Mouse (Mus musculus) heart, adult 11 months (tissue): Measurements from ENCODE around the gene Gp5.

Source experiments
- DNase-seq: peaks from one replicate; pipeline ENCODE4 v3.0.0; 2022

Gp5 gene

DNA sequence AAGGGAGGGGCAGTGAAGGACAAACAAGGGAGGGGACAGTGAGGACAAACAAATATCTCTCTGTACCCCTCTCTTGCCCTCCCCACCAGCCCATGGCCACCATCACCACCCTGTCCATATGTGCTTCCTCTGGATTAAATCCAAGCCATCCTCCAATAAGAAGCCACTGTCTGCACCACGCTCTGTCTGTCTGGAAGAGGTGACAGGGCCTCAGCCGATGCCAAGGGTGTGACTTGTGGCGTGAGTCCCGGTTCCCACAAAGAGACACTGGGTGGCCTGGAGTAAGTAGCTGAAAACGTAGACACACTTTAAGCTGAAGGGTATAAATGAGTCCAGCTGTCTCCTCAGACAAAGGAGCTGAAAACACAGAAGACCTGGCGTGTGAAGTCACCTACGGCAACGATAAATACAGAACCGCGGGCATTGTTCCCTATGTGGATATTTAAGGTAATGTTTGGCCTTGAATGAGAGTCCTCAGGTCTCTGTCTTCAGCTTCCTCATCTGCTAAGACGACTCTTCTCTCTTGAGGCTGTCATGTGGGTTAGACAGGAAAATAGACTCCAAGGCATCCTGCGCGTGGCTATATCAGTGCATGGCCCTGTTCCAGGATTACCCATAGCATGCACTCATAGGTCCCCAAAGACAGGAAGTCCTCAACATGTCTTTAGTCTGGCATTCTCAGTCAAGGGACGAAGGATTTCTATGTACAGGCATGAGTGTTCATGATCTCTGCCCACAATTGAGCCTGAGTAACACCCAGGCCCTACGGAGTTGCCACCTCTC is 34.8 kb downstream of the Gp5 start:
- DNase-seq, result no peak

DNA sequence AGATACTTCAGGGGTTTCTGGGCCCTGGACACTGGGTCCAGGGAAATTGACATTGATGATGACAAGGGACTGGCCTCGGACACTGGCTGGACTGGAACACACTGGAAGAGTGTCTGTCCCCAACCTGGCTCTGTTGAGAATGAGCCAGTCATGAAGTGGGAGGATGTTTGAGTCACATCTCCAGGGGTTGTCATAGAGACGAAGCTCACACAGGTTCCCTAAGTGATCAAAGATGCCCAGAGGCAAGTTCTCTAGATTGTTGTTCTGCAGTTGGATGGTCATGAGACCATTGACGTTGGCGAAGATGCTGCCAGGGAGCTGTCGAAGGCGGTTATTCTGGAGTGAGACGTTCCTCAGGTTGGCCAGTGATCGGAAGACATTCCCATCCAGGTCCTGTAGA is 37.5 kb downstream of the Gp5 start:
- DNase-seq, result no peak

DNA sequence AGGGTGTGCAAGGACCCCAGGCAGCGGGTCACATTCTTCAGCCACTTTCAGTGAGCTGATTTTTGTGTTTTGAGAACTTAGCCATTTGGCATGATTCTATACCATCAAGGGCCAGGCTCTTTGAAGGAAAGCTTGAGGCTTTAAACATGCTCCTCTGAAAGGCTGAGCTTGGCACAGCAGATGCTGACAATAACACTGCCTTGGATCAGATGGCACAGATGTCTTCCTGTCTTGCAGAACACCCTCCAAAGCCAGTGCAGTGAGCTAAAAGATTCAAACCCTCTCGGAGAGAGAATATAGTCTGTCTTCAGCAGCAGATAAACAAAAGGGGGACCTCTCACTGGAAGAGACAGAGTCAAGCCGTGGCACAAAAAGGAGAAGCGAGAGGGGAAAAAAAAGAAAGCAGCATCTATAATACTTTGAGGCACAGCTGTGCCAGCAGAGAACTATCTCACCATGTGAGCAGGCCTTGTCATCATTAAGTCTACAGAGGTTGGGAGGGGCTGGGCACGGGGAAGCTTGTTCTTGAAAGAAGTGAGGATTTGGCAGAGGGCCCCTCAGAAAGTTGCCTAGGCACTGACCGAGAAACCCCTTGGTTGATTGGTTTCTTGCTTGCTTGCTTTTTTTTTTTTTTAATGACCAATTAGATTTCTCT is 38.5 kb downstream of the Gp5 start:
- DNase-seq, result no peak

DNA sequence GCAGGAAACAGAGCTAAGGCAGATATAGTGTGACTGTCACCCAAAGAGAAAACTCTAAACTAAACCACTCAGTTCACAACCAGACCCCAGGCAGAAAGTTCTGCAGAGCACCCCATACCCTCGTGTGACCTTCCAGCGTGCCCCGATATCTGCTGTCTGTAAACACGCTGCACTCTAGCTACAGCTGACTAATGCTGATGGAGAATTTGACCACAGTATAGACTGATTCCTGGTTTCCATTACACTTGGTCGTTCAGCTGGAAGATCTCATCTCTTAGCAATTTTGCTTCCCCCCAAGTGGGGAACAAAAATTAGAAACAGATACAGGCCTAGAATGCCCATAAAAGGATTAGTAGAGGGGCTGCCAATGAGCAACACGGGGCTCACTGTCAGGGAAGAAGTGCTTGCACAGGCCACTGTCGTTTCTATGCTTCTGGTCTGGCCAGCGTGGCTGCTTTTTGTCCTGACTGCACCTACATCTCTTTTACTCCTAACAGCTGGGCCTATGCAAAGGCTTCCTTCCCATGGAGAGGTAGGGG is 39.3 kb downstream of the Gp5 start:
- no peak for DNase-seq

DNA sequence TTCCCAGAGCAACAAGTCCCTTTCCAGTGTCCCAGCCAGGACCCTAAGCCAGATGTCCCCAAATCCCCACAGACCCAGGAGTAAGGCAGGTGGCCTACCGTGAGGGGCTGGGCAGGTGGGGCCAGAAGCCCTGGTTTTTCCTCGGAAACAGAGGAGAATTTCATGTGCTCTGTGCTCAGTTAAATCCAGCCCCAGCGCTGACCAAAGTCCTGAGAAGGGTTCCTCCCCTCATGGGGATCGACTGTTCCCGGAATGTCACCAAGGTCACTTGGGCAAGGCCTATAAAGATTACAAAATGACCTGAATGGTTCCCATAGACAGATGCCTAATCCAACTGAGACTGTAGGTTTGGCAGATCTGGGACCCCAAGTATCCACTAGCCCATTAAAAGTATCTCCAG is 43.2 kb downstream of the Gp5 start, which contains the start of gene Cpn2:
TSS of gene Cpn2 (minus strand) at position 141 of the 400 bp plus-strand sequence.
- no peak for DNase-seq

DNA sequence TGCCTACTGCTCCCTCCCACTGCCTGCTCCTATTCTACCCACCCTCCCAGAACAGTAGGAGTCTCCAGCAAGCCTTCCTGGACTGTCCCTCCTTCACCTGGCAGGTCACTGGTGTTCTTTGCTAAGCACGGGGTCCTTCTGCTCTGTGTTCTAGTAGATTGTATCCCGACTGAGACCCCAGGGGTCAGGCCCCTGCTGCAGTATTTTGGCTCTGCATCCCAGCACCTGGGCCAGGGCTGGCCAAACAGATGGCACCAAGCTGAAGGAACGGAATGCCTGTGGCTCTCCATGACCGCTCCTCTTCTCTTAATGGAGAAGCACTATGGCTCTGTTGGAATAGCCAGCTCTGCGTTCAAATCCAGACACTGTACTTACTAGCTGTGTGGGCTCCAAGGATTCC is 44.0 kb downstream of the Gp5 start:
- DNase-seq, result no peak

DNA sequence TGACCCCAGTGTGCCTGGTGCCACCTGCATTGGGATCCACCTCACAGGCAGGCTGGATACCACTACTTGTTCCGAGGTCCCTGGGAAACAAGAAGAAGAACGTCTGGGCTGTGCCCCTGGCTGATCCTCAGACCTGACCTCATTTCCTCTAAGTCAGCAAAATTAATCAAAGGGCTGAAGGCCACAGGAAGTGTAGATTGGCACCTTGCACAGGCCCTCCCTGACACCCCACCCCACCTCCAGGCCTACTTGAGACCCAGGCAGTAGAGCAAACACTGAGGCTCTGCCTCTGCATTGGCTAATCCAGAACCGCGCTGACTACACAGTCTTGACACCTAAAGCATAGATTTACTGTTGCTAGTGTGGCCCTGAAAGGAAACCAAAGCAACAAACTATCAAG is 45.0 kb downstream of the Gp5 start:
- no peak for DNase-seq

DNA sequence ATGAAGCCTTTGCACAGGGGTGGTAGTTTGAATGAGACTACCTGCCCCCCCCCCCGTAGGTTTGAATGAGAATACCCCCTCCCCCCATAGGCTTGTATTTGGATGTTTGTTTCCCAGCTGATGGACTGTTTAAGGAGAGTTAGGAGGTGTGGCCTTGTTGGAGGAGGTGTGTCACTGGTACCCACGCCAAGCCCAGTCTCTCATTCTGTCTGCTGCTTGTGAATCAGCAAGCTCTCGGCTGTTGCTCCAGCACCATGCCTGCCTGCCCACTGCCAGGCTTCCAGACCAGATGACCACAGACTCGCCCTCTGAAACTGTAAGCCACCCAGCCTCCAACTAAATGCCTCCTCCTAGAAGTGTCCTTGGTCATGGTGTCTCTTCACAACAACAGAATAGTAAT is 47.4 kb downstream of the Gp5 start:
- DNase-seq, result no peak

DNA sequence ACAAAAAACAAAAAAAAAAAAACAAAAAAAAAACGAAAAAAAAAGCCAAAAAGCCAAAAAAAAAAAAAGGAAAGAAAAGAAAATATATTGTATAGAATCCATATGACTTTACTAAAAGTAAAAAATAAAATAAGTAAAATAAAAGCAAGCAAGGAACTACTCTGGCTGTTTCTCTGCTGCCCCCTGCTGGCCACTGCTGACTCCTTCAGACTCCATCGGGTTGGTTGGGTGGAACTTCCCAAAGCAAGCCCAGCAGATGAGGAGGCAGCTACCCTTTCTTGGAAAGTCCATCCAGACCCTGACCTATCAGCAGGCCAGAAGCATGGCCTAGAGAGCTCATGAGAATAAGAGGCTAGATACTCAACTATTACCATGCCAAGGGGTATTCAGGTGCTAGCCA is 47.9 kb downstream of the Gp5 start:
- no peak for DNase-seq

DNA sequence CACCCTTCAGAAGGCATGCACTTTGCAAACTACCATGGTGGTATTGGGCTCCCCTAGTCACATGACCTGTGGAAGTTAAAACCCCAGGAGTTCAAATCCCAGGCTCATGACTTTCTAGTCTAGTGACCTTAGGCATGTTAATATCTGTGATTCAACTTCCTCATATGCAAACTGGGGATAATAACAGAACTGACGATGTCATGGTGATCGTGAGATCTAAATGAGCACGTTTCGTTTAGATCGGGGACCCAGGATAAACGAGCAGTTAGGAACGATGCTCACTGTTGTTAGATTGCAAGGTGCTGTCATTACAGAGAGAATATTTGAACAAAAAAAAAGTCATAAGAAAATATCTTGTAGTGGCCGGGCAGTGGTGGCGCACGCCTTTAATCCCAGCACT is 48.4 kb downstream of the Gp5 start:
- no peak for DNase-seq

DNA sequence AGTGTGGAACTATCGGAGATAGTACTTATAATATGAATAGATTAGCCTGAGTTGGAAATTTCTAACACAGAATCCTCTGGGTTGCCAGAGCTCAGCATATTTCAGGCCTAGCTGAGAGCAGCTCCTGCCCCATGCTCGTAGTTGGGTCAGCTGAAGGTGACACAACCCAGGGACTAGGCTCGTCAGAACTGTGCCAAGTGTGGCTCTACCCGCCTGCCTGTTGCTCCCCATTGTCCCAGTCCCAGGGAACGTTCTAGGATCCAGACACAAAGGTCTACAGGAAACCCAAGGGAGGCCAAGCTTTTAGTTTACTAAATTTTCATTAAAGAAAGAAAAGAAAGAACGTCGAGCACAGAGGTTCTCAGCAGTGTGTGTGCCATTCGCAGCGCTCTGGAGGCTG is 49.2 kb downstream of the Gp5 start:
- DNase-seq, result no peak

DNA sequence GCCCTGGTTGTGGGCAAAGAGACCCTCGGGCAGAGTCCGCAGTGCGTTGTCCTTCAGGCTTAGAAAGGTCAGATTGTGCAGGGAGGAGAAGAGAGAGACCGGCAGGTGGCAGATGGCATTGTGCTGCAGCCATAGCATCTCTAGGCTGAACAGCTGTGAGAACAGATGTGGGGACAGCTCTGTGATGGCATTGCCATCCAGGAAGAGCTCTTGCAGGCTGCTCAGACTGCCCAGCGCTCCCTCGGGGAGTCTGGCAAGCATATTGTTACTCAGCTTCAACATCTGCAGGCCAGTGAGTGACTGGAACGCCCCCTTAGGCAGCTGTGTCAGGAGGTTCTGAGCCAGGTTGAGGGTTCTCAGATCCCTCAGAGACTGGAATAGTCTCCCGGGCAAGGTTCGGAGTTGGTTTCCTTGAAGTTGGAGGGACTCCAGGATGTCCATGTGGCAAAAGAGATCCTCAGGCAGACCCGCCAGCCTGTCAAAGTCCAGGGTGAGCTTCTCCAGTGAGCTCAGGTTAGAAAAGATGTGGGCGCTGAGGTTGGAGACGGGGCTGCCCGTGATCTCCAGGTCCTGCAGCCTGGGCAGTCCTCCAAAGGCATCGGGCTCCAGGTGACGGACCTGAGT is 50.5 kb downstream of the Gp5 start:
- no peak for DNase-seq

DNA sequence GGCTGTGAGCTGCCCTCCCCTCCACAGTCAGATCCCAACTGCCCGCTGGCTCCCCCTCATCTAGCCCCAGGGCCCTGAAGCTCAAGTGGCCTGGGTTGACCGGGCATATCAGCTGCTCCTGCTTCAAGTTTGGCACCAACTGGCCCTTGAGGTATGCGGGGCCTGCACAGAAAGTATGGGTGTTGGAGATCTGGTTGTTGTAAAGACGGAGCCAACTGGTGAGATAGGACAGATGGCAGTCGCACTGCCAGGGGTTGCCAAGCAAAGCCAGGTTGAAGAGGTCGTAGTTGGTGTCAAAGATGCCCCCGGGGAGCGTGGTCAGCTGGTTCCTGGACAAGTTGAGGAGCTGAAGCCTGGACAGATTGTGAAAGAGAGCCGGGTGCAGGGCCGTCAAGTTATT is 51.1 kb downstream of the Gp5 start:
- peak; percentile 98 for DNase-seq

DNA sequence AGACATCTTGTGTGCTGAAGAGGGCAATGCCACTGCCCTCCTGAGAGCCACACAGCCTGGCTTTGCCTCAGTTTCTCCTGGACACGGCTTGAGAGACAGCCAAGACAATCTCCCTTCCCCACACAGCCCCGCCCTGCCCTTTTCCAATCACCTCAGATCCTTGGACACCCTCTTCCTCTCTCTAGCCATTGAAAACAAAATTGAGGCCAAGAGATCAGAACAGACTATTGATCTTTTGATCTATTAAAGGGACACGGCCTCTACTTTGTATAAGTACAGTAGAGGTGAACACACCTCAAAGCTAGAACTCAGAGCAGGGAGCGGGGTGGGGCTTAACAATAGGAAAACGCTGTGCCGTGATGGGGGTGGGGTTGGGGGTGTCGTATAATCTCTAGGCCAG is 52.1 kb downstream of the Gp5 start:
- DNase-seq, result no peak

DNA sequence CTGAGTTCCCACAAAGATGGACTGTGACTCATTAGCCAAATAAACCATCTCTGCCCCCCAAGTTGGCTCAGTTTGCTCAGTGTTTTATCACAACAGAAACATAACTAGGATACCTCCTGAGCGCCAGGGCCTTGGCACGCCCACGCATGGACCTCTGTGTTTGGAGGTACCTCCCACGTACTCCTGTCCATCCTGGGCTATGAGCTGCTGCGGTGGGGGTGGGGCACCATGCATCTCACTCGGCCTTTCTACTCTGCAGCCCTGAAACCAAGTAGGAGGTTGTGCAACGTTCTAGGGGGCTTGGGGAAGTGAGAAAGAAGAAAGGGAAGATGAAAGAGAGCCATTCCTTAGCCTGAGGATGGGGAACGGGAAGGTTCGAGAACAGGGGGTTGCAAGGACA is 52.9 kb downstream of the Gp5 start:
- peak; percentile 87 for DNase-seq
